Mouse (Mus musculus) testis, adult 2 months (tissue): ENCODE data around the gene Hoxb1.

Source experiments
- CTCF ChIP-seq: fragments of 200-500 bp; IDR thresholded peaks from 2 replicates; pipeline ENCODE4 v1.5.1; 2012; ENCODE audit warnings: low read depth, mild to moderate bottlenecking, inconsistent platforms, low read length, moderate library complexity; ENCODE audit not compliant: control insufficient read depth, insufficient read depth, insufficient replicate concordance
- POLR2A ChIP-seq: fragments of 200-500 bp; IDR thresholded peaks from 2 replicates; pipeline ENCODE4 v1.6.1; 2012; ENCODE audit warnings: low read depth, mild to moderate bottlenecking, inconsistent platforms, low read length, moderate library complexity; ENCODE audit not compliant: control insufficient read depth

DNA sequence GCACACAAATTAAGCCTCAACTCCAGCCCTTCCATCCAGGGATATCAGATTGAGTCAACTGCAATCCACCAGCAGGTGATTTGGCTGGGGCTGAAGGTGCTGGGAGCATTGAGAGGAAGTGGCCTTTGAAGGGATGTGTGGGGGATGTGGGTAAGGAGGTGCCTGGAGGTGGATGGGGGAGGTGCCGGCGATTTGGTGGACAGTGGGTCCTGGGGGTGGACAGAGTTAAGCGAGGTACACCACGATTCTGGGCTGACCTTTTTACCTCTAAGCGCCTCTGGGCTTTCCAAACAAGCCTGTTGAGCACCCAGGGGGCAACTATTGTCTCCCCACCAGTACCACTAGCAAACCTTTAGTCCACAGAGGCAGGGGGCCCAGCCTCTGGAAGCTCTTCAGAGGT is 3.1 kb downstream of the Hoxb1 start:
- TF ChIP-seq CTCF: no peak
- TF ChIP-seq POLR2A: no peak
